Mouse (Mus musculus) bone marrow macrophage, adult 2 months (primary cell): ENCODE measurements around the gene C1qtnf1. TPM values are rescaled to one million over a fixed set of nuclear protein-coding genes. Genes with fewer than 3 reads are reported as not detected.
A peak's percentile ranks its signal among the peaks of the same experiment; 100 is the strongest.

Experiments
- H3K27ac ChIP-seq: 2 replicates; pipeline ENCODE4 v1.5.1; 2012; ENCODE audit warnings: low read depth, low read length; ENCODE audit not compliant: insufficient read depth
- H3K4me1 ChIP-seq: 2 replicates; pipeline ENCODE4 v1.6.1; 2012; ENCODE audit warnings: low read length; ENCODE audit not compliant: control insufficient read depth, insufficient read depth
- H3K4me3 ChIP-seq: 2 replicates; pipeline ENCODE4 v1.5.1; 2012; ENCODE audit warnings: mild to moderate bottlenecking, low read length, moderate library complexity; ENCODE audit not compliant: insufficient read depth
- CTCF ChIP-seq: IDR thresholded peaks from 2 replicates; pipeline ENCODE4 v1.5.1; 2012; ENCODE audit warnings: low read depth, mild to moderate bottlenecking, low read length, moderate library complexity
- POLR2A ChIP-seq: IDR thresholded peaks from 2 replicates; pipeline ENCODE4 v1.6.1; 2012; ENCODE audit warnings: mild to moderate bottlenecking, low read depth, low read length, borderline replicate concordance
- polyA plus RNA-seq: library from polyadenylated mRNA; stranded (reverse); fragments of >200 nt; gene quantifications from 2 replicates; pipeline ENCODE4 v1.2.4, GENCODE M21; 2012; ENCODE audit not compliant: missing spikeins, insufficient read depth, insufficient read length

The C1qtnf1 gene
- polyA plus RNA-seq, 1 experiment, result not detected

DNA sequence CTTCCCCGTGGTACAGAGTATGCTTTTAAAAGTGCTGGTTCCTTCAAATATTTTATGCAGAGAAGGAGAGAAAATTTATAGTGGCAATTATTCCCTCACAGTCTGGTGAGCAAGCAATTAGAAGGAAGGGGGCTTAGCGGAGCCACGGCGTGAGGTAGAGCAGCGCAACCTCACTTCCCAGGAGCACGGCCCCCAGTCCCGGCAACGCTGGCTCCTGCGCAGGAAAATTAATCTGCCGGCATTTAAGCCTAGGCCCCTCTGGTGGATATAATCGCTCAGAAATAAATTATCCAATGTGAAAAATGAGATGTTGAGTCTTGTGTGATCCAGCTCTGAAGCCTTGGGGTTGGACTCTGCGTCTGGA, 60.9 kb downstream of the C1qtnf1 start:
- H3K27ac ChIP-seq, result no peak overlapping the region
- H3K4me1 ChIP-seq, result no peaks in the 10 kb centered on the region
- TF ChIP-seq POLR2A, result no peak
- no peak for TF ChIP-seq CTCF
- H3K4me3 ChIP-seq, result no peak overlapping the region

DNA sequence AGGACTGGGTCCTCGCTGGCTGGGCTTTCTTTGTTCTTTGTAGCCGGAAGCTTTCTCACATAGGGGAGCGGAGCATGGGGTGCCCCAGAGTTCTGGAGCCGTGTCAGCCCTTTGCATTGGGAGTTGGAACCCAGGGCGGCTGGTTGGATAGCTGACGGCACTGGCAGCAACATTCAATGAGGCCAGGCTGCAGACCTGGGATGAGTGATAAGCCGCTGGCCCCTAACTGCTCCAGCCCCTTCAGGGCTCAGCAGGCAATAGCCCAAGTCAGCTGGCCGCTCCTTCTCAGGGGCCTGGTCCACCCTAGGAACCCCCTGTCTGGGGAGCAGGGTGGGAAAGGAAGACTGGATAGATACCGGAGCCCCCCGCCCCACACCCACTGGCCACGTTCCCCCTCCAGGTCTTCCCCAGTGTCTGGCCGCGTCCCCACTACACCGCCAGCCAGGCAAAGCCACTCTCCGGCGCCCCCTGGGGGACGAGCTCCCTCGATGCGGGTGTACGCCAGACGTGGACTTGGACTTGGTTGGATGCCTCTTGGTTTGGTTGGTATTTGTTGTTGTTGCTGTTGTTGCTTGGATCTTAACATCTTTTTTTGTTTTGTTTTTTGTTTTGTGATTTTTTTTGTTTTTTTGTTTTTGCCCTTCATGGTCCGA, 62.7 kb downstream of the C1qtnf1 start:
- Histone ChIP-seq H3K4me1 (no peaks in the 10 kb centered on the region), H3K4me3 (no peak overlapping the region), H3K27ac (no peak overlapping the region)
- TF ChIP-seq POLR2A, result no peak
- TF ChIP-seq CTCF, result peak; percentile 82

DNA sequence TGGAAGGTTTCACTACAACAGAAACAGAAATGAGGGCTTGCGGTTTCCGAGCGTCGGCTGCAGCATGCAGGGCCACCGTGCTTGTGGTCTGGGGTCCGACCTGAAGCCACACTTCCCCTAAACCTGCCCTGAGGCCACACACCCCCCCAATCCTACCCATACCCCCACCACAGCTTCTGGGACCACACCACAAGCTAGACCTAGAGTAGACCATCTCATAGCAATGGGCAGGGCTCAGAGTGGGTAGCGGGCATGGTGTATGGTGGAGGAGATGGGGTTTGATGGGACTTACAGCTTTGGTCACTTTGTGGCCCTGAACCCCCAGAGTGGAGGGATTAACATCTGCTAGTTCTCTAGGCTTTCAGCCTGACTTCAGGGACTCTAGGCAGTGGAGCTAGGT, 63.2 kb downstream of the C1qtnf1 start:
- no peak overlapping the region for H3K4me3 ChIP-seq
- no peak overlapping the region for H3K27ac ChIP-seq
- H3K4me1 ChIP-seq, result no peaks in the 10 kb centered on the region
- no peak for TF ChIP-seq POLR2A
- no peak for TF ChIP-seq CTCF

DNA sequence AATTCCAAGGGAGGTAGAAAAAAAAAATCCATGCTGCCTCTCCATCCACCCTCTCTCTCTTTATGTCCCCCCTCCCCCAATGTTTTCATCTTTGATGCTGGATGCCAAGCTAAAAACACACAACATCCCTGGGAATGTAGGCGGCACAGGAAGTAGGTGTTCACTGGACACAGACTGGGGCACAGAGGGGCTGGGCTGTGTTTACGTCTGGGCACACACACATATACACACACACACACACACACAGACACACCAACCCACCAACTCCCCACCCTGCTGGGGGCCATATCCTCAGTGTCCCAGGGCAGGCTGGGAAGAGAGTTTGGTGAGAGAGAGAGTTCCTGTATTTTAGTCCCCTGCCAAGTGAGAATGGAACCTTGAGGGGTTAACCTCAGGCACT, 65.5 kb downstream of the C1qtnf1 start:
- Histone ChIP-seq H3K27ac (no peak overlapping the region), H3K4me1 (no peaks in the 10 kb centered on the region), H3K4me3 (no peak overlapping the region)
- TF ChIP-seq CTCF (no peak), POLR2A (no peak)

DNA sequence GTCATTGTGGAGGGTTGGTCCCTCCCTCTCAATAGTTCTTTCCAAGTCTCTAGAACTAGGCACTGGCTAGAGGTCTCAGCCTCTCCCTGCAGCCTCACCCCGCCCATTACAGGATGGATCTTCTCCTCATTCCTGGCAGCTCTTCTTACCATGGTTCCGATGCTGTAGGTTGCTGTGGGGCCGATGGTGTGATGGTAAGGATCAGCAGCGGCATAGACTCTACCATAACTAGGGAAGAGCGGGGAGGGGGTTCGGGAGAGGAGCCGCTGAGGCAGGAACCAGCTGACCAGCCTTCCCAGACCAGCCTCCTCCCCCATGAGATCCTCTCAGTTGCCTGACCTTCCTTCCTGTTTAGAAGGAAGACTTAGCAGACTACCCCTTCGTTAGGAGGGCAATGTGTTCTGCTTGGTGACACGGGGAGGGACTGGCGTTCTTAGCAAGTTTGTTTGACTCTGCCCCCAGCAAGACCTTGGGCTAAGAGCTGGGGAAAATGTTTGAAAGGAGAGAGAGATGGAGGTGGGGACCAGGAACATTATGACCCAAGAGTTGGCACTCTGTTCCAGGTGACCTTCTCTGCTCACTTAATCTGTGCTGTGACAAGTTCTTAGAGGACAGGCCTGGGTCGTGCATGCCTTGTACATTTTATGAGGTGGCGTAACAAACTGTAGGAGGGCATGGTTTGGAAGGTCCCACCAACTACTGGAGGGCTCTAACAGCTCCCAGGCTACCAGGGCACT, 66.2 kb downstream of the C1qtnf1 start:
- TF ChIP-seq POLR2A (no peak), CTCF (no peak)

DNA sequence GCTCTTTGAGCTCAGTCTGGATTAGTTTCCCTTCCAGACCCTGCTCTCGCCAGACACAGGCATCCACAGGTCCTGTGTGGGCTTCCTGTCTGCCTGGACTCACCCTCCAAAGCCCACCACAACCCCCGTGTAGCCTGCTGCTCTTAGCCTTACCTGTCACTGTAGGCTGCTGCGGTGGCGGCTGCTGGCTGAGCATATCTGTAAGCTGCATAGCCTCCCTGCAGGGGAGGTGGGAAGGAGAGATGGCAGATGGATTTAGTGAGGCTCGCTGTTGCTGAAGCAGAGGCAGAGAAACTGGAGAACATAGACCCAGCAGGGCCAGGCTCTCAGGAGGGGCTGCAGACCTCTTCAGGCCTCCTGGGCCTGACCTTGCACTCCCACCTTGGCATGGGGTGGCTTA, 67.1 kb downstream of the C1qtnf1 start:
- TF ChIP-seq POLR2A, result no peak
- TF ChIP-seq CTCF, result no peak

More for the DNA sequence above, 66.2 kb downstream of the C1qtnf1 start:
- H3K27ac ChIP-seq, result no peak overlapping the region
- no peak overlapping the region for H3K4me3 ChIP-seq
- no peaks in the 10 kb centered on the region for H3K4me1 ChIP-seq

DNA sequence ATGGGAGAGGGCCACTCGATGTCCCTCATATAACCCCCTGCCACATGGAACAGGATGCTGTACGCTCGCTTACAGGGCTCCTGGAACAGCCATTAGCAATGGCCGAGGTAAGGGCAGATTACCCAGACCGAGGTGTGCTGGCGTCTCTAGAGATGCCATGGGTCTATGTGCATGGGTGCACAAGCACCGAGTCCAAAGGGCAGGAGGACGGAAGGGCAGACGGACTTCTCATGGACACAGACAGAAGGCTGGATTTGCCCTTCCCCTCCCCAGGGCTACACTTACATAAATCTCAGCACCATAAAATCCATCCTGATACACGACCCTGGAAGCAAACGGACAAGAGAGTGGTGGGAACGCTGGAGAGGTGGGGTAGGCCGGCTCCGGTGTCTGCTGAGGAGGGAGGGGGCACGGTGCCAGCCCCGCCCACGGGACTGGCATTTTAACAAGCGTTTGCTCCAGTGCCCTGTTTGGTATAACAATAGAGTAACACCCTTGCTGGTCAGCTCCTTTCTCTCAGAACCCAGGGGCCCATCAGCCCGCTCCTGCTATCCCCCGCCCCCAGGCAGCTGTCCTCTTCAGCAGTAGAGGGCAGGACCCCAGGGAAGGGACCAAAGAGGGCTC, 68.2 kb downstream of the C1qtnf1 start:
- Histone ChIP-seq H3K4me1 (no peaks in the 10 kb centered on the region), H3K27ac (no peak overlapping the region), H3K4me3 (no peak overlapping the region)
- TF ChIP-seq POLR2A, result no peak
- no peak for TF ChIP-seq CTCF

More for the DNA sequence above, 67.1 kb downstream of the C1qtnf1 start:
- H3K27ac ChIP-seq, result no peak overlapping the region
- no peak overlapping the region for H3K4me3 ChIP-seq
- H3K4me1 ChIP-seq, result no peaks in the 10 kb centered on the region

Other genes starting within 250 kb of the C1qtnf1 start
- gene Cyth1, start 179.6 kb upstream of the C1qtnf1 start, polyA plus RNA-seq, result 41.8 and 47.2 TPM in 2 replicates
- 8.8 and 9.2 TPM in 2 replicates for gene Usp36, start 138.0 kb upstream of the C1qtnf1 start, polyA plus RNA-seq
- 1.5 and 2.3 TPM in 2 replicates for gene Cep295nl, start 85.7 kb upstream of the C1qtnf1 start, polyA plus RNA-seq
- 244 and 247 TPM in 2 replicates for gene Timp2, start 72.5 kb upstream of the C1qtnf1 start, polyA plus RNA-seq
- gene Lgals3bp, start 26.1 kb upstream of the C1qtnf1 start, polyA plus RNA-seq, result 786 and 891 TPM in 2 replicates
- gene Cant1, start 9.1 kb upstream of the C1qtnf1 start, polyA plus RNA-seq, result 31.9 and 36.2 TPM in 2 replicates
- 32.7 and 38.9 TPM in 2 replicates for gene Engase, start 48.6 kb downstream of the C1qtnf1 start, polyA plus RNA-seq